Mouse (Mus musculus): Measurements from ENCODE around the gene Fto. TPM values are rescaled to one million over a fixed set of nuclear protein-coding genes. Genes with fewer than 3 reads are reported as not detected.

The Fto gene
- polyA plus RNA-seq (2015; fragmentation: Nextera tagmentation; extraction: Ambion mirVana), result 62.5 and 69.2 TPM in 2 replicates

DNA sequence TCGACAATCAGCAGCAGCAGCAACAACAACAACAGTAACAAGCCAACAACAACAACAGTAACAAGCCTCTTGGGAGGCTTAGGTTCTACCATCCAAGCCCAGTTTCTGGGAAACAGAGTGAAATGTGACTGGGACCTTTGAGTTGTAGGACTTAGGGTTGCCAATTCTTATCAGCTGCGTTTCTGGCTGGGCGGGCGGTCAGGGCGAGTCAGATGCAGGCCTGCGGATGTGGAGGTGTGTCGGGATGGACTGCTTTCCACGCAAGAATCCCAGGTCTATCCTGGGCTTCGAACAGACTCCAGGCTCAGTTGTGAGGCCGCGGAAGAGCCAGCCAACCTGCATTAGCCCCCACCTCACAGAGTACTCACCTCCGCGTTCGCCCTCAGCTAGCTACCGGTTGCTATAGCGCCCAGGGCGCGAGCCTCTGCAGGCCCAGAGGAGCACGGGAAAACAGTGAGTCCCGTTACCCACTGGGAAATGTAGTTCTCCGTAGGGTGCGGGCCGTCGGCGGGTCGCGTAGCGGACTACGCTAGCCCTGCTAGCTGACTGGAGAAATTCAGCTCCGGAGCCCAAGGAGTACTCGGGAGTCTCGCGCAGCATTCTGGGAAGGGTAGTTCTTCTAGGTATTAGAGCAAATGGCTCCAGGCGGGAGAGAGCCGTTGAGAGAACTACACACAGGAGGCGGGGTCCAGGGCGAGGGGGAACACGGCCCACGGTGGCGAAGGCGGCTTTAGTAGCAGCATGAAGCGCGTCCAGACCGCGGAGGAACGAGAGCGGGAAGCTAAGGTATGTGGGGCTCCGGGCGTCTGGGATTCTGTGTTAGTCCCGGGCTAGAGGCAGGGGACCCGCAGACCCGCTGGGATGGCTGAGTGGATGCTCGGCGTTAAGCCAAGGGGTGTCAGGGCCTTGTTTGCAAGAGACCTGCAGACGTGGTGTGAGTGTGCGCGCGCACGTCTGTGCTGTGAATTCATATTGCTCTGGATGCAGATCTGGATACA is at the start of gene Fto, which contains the start of gene Rpgrip1l:
Fto (plus strand) TSS at position 691 of the 998 bp plus-strand sequence.
Rpgrip1l (minus strand) TSS at position 428 of the 998 bp plus-strand sequence.
- Histone ChIP-seq H3K4me2 (peak within 1 kb of the TSS; percentile 71), H3K9ac (peak within 1 kb of the TSS; percentile 81), H3K9me3 (no peaks in the 10 kb centered on the region), H3K27ac (peak within 1 kb of the TSS; percentile 78), H3K4me1 (peaks cover 5% of the 10 kb centered on the region), H3K4me3 (replicated peaks) (peak within 1 kb of the TSS; percentile 81), H3K27me3 (replicated peaks) (no peaks in the 10 kb centered on the region), H3K36me3 (no peaks in the 10 kb centered on the region)
- WGBS, result 1% methylated on average over 59 of the region's 59 CpGs
- peak; percentile 99 for ATAC-seq (ENCODE audit: insufficient read depth, low FRiP score, low read depth)

DNA sequence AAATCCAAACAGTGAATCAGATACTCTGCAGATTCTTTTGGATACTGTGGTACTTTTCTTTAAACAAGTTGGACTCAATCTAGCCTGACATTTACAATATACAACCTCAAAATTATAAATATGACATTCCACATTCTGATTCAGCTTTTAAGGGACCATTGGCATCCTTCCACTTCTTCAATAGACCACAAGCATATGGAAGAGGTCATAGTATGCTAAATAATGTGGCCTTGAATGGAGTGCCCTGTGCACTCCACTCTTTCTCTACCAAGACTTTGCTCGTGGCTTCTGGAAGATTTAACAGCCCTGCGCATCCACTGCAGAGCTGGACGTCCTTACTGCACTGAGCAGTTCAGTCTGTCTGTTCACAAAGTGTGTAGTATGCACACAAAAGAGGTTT is 49.4 kb upstream of the Fto start:
- H3K4me1 ChIP-seq, result peaks cover 3% of the 10 kb centered on the region; the same call in 1 of the 2 replicates
- no peak overlapping the region for H3K4me2 ChIP-seq
- no peaks in the 10 kb centered on the region for H3K27me3 ChIP-seq (replicated peaks)
- no peaks in the 10 kb centered on the region for H3K36me3 ChIP-seq
- no peak overlapping the region for H3K27ac ChIP-seq
- H3K4me3 ChIP-seq (replicated peaks), result no peak overlapping the region
- 59% methylated on average over 3 of the region's 3 CpGs for WGBS
- H3K9me3 ChIP-seq, result no peaks in the 10 kb centered on the region
- no peak overlapping the region for H3K9ac ChIP-seq
- ATAC-seq (ENCODE audit: insufficient read depth, low FRiP score, low read depth), result no peak

GRCm38 (mm10) chr8:91264564-91264963 is 48.8 kb upstream of the Fto start:
- Histone ChIP-seq H3K27ac (no peak overlapping the region), H3K27me3 (replicated peaks) (no peaks in the 10 kb centered on the region), H3K36me3 (no peaks in the 10 kb centered on the region), H3K9me3 (no peaks in the 10 kb centered on the region), H3K9ac (no peak overlapping the region), H3K4me2 (no peak overlapping the region), H3K4me3 (replicated peaks) (no peak overlapping the region), H3K4me1 (peaks cover 3% of the 10 kb centered on the region; the same call in 1 of the 2 replicates)
- no peak for ATAC-seq (ENCODE audit: insufficient read depth, low FRiP score, low read depth)

DNA sequence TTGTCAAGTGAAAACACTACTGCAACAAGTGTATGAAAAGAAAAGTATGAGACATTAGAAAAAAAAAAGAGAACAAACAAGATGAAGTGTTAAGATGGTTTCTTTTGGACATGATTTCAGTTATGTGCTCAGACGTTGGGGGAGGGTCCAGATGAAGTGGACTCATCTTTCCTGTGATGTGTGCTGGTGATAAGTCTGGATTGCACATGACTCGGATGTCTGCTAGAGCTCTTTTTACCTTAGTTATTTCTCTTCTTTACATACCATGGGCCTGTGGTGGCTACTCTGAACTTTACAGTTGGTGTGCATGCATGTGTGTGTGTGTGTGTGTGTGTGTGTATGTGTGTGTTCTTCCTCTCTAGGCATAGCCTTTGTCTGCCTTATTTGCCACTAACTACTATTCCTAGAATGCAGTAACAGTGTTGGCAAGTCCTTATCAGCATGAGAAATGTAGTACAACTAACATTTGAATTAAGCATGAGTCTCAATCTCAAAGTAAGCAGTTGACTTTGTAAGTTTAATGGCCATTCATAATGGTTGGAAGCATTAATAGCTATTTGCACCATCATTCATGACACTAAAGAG is 43.9 kb upstream of the Fto start:
- H3K27ac ChIP-seq, result no peak overlapping the region
- no peaks in the 10 kb centered on the region for H3K36me3 ChIP-seq
- peaks cover 3% of the 10 kb centered on the region; the same call in 1 of the 2 replicates for H3K4me1 ChIP-seq
- H3K9me3 ChIP-seq, result no peaks in the 10 kb centered on the region
- no peaks in the 10 kb centered on the region for H3K27me3 ChIP-seq (replicated peaks)
- WGBS, result 73% methylated on average over 2 of the region's 2 CpGs
- no peak overlapping the region for H3K4me2 ChIP-seq
- no peak for ATAC-seq (ENCODE audit: insufficient read depth, low FRiP score, low read depth)
- no peak overlapping the region for H3K9ac ChIP-seq
- no peak overlapping the region for H3K4me3 ChIP-seq (replicated peaks)

GRCm38 (mm10) chr8:91273493-91273892 is 39.8 kb upstream of the Fto start:
- WGBS, result 93% methylated on average over 5 of the region's 5 CpGs
- H3K36me3 ChIP-seq, result no peaks in the 10 kb centered on the region

GRCm38 (mm10) chr8:91276337-91276736 is 37.0 kb upstream of the Fto start:
- ATAC-seq (ENCODE audit: insufficient read depth, low FRiP score, low read depth), result no peak
- 91% methylated on average over 2 of the region's 2 CpGs for WGBS
- Histone ChIP-seq H3K9ac (no peak overlapping the region), H3K27me3 (replicated peaks) (no peaks in the 10 kb centered on the region), H3K4me3 (replicated peaks) (no peak overlapping the region), H3K27ac (no peak overlapping the region), H3K4me1 (0 out of 2 replicates have a peak, but pooled peaks cover 4% of the 10 kb centered on the region), H3K9me3 (no peaks in the 10 kb centered on the region), H3K36me3 (no peaks in the 10 kb centered on the region), H3K4me2 (no peak overlapping the region)

More at GRCm38 (mm10) chr8:91273493-91273892, 39.8 kb upstream of the Fto start:
- H3K9me3 ChIP-seq, result no peaks in the 10 kb centered on the region
- no peak for ATAC-seq (ENCODE audit: insufficient read depth, low FRiP score, low read depth)
- H3K4me2 ChIP-seq, result no peak overlapping the region
- no peaks in the 10 kb centered on the region for H3K27me3 ChIP-seq (replicated peaks)
- no peak overlapping the region for H3K4me3 ChIP-seq (replicated peaks)
- H3K9ac ChIP-seq, result no peak overlapping the region
- H3K4me1 ChIP-seq, result no peaks in the 10 kb centered on the region
- no peak overlapping the region for H3K27ac ChIP-seq

DNA sequence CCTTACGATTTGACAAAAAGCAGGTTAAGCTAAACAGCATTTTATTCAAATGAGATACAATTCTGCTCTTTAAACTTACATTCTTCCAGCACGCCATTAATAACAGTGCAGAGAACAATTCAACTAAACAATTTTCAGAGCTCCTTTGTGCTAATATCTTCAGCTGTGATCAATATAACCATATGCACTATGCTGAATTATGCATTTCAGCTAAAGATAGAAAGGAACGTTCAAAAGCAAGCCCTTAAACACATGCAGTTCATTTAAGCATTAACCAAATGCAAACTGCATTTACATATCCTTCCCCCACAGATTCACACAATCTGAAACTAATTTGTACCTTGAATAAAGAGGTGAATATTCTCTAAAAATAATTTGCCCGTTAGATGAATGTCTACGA is 35.3 kb upstream of the Fto start:
- WGBS, result 85% methylated on average over 5 of the region's 5 CpGs

GRCm38 (mm10) chr8:91280467-91281212 is 32.7 kb upstream of the Fto start:
- 0 out of 2 replicates have a peak, but pooled peaks cover 4% of the 10 kb centered on the region for H3K4me1 ChIP-seq
- no peaks in the 10 kb centered on the region for H3K27me3 ChIP-seq (replicated peaks)
- no peak overlapping the region for H3K4me2 ChIP-seq
- 63% methylated on average over 11 of the region's 11 CpGs for WGBS
- H3K4me3 ChIP-seq (replicated peaks), result no peak overlapping the region
- no peak overlapping the region for H3K9ac ChIP-seq
- H3K9me3 ChIP-seq, result no peaks in the 10 kb centered on the region
- no peak overlapping the region for H3K27ac ChIP-seq
- H3K36me3 ChIP-seq, result no peaks in the 10 kb centered on the region
- ATAC-seq (ENCODE audit: insufficient read depth, low FRiP score, low read depth), result no peak

More for the DNA sequence above, 35.3 kb upstream of the Fto start:
- H3K4me1 ChIP-seq, result 0 out of 2 replicates have a peak, but pooled peaks cover 4% of the 10 kb centered on the region
- H3K9ac ChIP-seq, result no peak overlapping the region
- H3K4me3 ChIP-seq (replicated peaks), result no peak overlapping the region
- H3K9me3 ChIP-seq, result no peaks in the 10 kb centered on the region
- no peaks in the 10 kb centered on the region for H3K27me3 ChIP-seq (replicated peaks)
- ATAC-seq (ENCODE audit: insufficient read depth, low FRiP score, low read depth), result no peak
- H3K36me3 ChIP-seq, result no peaks in the 10 kb centered on the region
- no peak overlapping the region for H3K27ac ChIP-seq
- no peak overlapping the region for H3K4me2 ChIP-seq

GRCm38 (mm10) chr8:91281545-91281944 is 31.8 kb upstream of the Fto start:
- Histone ChIP-seq H3K9me3 (no peaks in the 10 kb centered on the region), H3K4me3 (replicated peaks) (no peak overlapping the region), H3K9ac (no peak overlapping the region), H3K27ac (no peak overlapping the region), H3K27me3 (replicated peaks) (no peaks in the 10 kb centered on the region), H3K4me1 (0 out of 2 replicates have a peak, but pooled peaks cover 4% of the 10 kb centered on the region), H3K36me3 (no peaks in the 10 kb centered on the region), H3K4me2 (no peak overlapping the region)
- no peak for ATAC-seq (ENCODE audit: insufficient read depth, low FRiP score, low read depth)
- WGBS, result 67% methylated on average over 8 of the region's 8 CpGs

DNA sequence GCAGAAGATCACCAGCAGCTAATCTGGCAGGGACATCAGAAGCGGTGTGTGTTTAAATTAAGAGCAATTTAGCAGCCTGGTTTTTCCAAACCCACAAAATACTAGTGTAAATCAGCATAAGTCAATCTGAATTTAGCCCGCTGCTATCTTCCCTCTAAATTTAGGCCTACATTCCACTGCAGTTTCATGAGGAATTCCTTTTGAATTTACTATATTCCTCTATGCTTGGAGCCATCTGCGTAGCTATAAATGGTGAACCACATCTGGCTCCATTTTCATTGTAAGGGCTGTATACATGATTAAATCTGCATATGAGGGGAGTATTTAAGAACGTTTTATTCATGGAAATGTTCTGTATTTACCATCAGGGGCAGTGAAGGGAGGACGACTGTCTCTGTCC is 30.7 kb upstream of the Fto start:
- Histone ChIP-seq H3K9ac (no peak overlapping the region), H3K36me3 (no peaks in the 10 kb centered on the region), H3K27me3 (replicated peaks) (no peaks in the 10 kb centered on the region), H3K27ac (no peak overlapping the region), H3K4me1 (0 out of 2 replicates have a peak, but pooled peaks cover 4% of the 10 kb centered on the region), H3K9me3 (no peaks in the 10 kb centered on the region), H3K4me2 (no peak overlapping the region), H3K4me3 (replicated peaks) (no peak overlapping the region)
- WGBS, result 65% methylated on average over 5 of the region's 5 CpGs
- ATAC-seq (ENCODE audit: insufficient read depth, low FRiP score, low read depth), result no peak

DNA sequence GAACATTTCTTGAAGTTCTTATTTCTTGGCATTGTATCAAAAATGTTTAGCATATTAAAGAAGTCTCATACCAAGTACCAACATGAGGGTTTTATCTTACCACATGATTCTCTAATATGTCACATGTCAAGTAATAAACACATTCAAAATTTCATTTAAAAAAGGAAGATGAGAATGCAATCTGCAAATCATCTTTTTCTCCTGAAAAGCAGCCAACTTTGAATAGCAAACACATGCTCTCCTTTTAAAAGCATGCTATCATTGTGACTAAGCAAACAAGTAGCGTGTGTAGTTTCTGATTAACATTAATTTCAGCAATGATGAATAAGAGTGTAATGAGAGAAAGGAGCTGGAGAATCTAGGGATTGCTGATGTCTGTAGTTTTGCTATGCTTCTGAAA is 29.5 kb upstream of the Fto start:
- no peak overlapping the region for H3K27ac ChIP-seq
- H3K4me2 ChIP-seq, result no peak overlapping the region
- no peaks in the 10 kb centered on the region for H3K36me3 ChIP-seq
- 0 out of 2 replicates have a peak, but pooled peaks cover 4% of the 10 kb centered on the region for H3K4me1 ChIP-seq
- H3K27me3 ChIP-seq (replicated peaks), result no peaks in the 10 kb centered on the region
- ATAC-seq (ENCODE audit: insufficient read depth, low FRiP score, low read depth), result no peak
- 60% methylated on average over 1 of the region's 1 CpGs for WGBS
- no peak overlapping the region for H3K9ac ChIP-seq
- no peak overlapping the region for H3K4me3 ChIP-seq (replicated peaks)
- H3K9me3 ChIP-seq, result no peaks in the 10 kb centered on the region

Data from stomach, embryonic 15.5 days (tissue).